ENCODE assay signal across 23 mouse cellular contexts in the genomic region with DNA sequence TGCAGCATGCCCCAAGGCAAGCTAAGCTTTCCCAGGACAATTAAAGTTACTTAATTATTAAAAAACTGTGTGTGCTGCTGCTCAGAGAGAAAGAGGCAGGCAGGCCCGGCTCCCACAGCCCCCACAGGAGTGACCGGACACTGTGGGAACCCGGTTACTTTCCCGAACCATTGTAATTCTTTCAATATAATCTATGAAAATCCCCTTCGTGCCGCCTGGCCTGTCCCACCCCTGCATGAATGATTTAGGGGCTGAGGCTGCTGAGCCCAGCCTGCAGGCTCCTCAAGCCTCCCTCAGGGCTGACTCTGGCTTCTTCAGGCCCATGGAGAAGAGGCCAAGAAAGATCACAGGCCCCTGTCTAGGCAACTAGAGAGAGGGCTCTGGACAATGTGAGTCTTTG. TPM values are rescaled to one million over a fixed set of nuclear protein-coding genes. Genes with fewer than 3 reads are reported as not detected.
DNase-seq lines count a peak whose midpoint lies in the region; ATAC-seq and TF ChIP-seq lines count a peak whose summit lies in the region.
"Had no signal": no experiment of that assay in that cellular context is flagged by ENCODE, and none has a peak within 500 bp of the region (broad histone marks: within the 10 kb centered on the region; RNA-seq: fewer than 3 reads in every experiment).

No protein-coding gene starts in this region.

- peak overlapping the region; percentile 27; the same call in 1 of the 2 replicates for H3K27ac ChIP-seq in forebrain, embryonic 11.5 days (ENCODE audit: low read depth, low read length)
- H3K27ac ChIP-seq in forebrain, embryonic 13.5 days, result no peak overlapping the region
- no peak overlapping the region for H3K27ac ChIP-seq in kidney, adult 2 months (ENCODE audit: insufficient read depth, low read depth, low read length)
- peak overlapping the region; percentile 59; the same call in 1 of the 2 replicates for H3K27ac ChIP-seq in embryonic facial prominence, embryonic 10.5 days (replicated peaks)
- H3K27ac ChIP-seq in midbrain, embryonic 14.5 days (replicated peaks; ENCODE audit: low read depth, low read length), result no peak overlapping the region
- H3K27ac ChIP-seq: heart, embryonic 13.5 days; liver, embryonic 12.5 days had no signal

- H3K4me3 ChIP-seq in forebrain, embryonic 11.5 days (ENCODE audit: low read depth, low read length), result no peak overlapping the region
- H3K4me3 ChIP-seq in forebrain, embryonic 13.5 days, result no peak overlapping the region
- H3K4me3 ChIP-seq in kidney, adult 2 months (ENCODE audit: insufficient read depth, low read depth, low read length), result no peak overlapping the region
- H3K4me3 ChIP-seq in embryonic facial prominence, embryonic 10.5 days, result no peak overlapping the region
- no peak overlapping the region for H3K4me3 ChIP-seq in midbrain, embryonic 14.5 days (replicated peaks; ENCODE audit: low read depth, low read length)
- H3K4me3 ChIP-seq: heart, embryonic 13.5 days; liver, embryonic 12.5 days; megakaryocyte, embryonic 14.5 days had no signal

- no peak for TF ChIP-seq CTCF in kidney, adult 2 months (conservative IDR thresholded peaks at IDR 0.05; ENCODE audit: insufficient read depth, insufficient read length, low read depth, low read length)

- no peaks in the 10 kb centered on the region for H3K36me3 ChIP-seq in forebrain, embryonic 11.5 days (ENCODE audit: control insufficient read depth, insufficient read depth, low read length)
- H3K36me3 ChIP-seq in forebrain, embryonic 13.5 days (ENCODE audit: poor library complexity, severe bottlenecking), result no peaks in the 10 kb centered on the region
- no peaks in the 10 kb centered on the region for H3K36me3 ChIP-seq in kidney, adult 2 months (ENCODE audit: control insufficient read depth, insufficient read depth, low read length)
- no peaks in the 10 kb centered on the region for H3K36me3 ChIP-seq in embryonic facial prominence, embryonic 10.5 days (replicated peaks)
- H3K36me3 ChIP-seq in midbrain, embryonic 14.5 days (ENCODE audit: control insufficient read depth, insufficient read depth, low read length), result no peaks in the 10 kb centered on the region
- H3K36me3 ChIP-seq: G1E; heart, embryonic 13.5 days; liver, embryonic 12.5 days had no signal

- no peak for TF ChIP-seq POLR2A in kidney, adult 2 months (IDR thresholded peaks at IDR 0.05; ENCODE audit: low read depth, low read length)

- H3K27me3 ChIP-seq in forebrain, embryonic 11.5 days (ENCODE audit: control insufficient read depth, insufficient read depth, low read length), result peaks cover 8% of the 10 kb centered on the region; the same call in 1 of the 2 replicates
- peaks cover 28% of the 10 kb centered on the region for H3K27me3 ChIP-seq in forebrain, embryonic 13.5 days
- H3K27me3 ChIP-seq in kidney, adult 2 months (replicated peaks; ENCODE audit: control insufficient read depth, insufficient read depth, low read length), result no peaks in the 10 kb centered on the region
- peaks cover 43% of the 10 kb centered on the region for H3K27me3 ChIP-seq in embryonic facial prominence, embryonic 10.5 days (replicated peaks; ENCODE audit: low read depth, poor library complexity, severe bottlenecking)
- H3K27me3 ChIP-seq in midbrain, embryonic 14.5 days (ENCODE audit: control insufficient read depth, insufficient read depth, low read length), result 0 out of 2 replicates have a peak, but pooled peaks cover 11% of the 10 kb centered on the region
- H3K27me3 ChIP-seq: megakaryocyte, embryonic 14.5 days had no signal

- ATAC-seq in forebrain, embryonic 11.5 days (replicated peaks; ENCODE audit: low FRiP score), result peak; percentile 69
- ATAC-seq in forebrain, embryonic 13.5 days, result no peak
- ATAC-seq in midbrain, embryonic 14.5 days (ENCODE audit: low FRiP score, low TSS enrichment), result peak; percentile 31; the same call in 1 of the 2 replicates
- ATAC-seq in frontal cortex, adult (ENCODE audit: low TSS enrichment), result no peak
- ATAC-seq: CD4-positive, CD25-positive, alpha-beta regulatory T cell, adult 4 months; inflammation-experienced regulatory T-cells, adult 6 months; liver, embryonic 12.5 days had no signal

- 13% methylated on average over 6 of the region's 6 CpGs for WGBS in forebrain, embryonic 11.5 days
- WGBS in forebrain, embryonic 13.5 days, result 5% methylated on average over 6 of the region's 6 CpGs
- 41% methylated on average over 6 of the region's 6 CpGs for WGBS in kidney, adult 2 months
- WGBS in embryonic facial prominence, embryonic 10.5 days, result 40% methylated on average over 6 of the region's 6 CpGs
- 8% methylated on average over 6 of the region's 6 CpGs for WGBS in midbrain, embryonic 14.5 days

- H3K9me3 ChIP-seq in forebrain, embryonic 11.5 days (ENCODE audit: control insufficient read depth, low read length), result no peaks in the 10 kb centered on the region
- H3K9me3 ChIP-seq in forebrain, embryonic 13.5 days (replicated peaks), result no peaks in the 10 kb centered on the region
- H3K9me3 ChIP-seq in embryonic facial prominence, embryonic 10.5 days, result no peaks in the 10 kb centered on the region
- H3K9me3 ChIP-seq in midbrain, embryonic 14.5 days (ENCODE audit: control insufficient read depth, low read length), result no peaks in the 10 kb centered on the region
- H3K9me3 ChIP-seq: G1E; heart, embryonic 13.5 days; liver, embryonic 12.5 days; megakaryocyte, embryonic 14.5 days had no signal

- peak; percentile 74 for DNase-seq in forebrain, embryonic 11.5 days (ENCODE audit: low spot score)
- DNase-seq in kidney, adult 2 months, result peak; percentile 36
- no peak for DNase-seq in kidney, postnatal 25 days
- no peak for DNase-seq in embryonic facial prominence, embryonic 10.5 days (ENCODE audit: low spot score)
- peak; percentile 54 for DNase-seq in midbrain, embryonic 14.5 days
- DNase-seq in right cerebral cortex, postnatal 10 days (ENCODE audit: low spot score in 2 of 2), result no peak
- DNase-seq: adrenal gland, postnatal 36 days; cerebellum, adult 18-20 months; cerebellum, postnatal 25 days; embryo, embryonic 11 days; kidney, adult 8-10 months; kidney, postnatal 14 days; lung, adult 2 months; retina, postnatal 1 day; thymus, postnatal 4 days had no signal

- peak overlapping the region; percentile 7; the same call in 1 of the 2 replicates for H3K9ac ChIP-seq in forebrain, embryonic 11.5 days (ENCODE audit: low read length)
- H3K9ac ChIP-seq in forebrain, embryonic 13.5 days, result no peak overlapping the region
- H3K9ac ChIP-seq in midbrain, embryonic 14.5 days (replicated peaks; ENCODE audit: low read length), result no peak overlapping the region
- H3K9ac ChIP-seq: heart, embryonic 13.5 days; liver, embryonic 12.5 days had no signal

- no peak overlapping the region for H3K4me2 ChIP-seq in forebrain, embryonic 11.5 days (ENCODE audit: low read depth, low read length, severe bottlenecking)
- H3K4me2 ChIP-seq in forebrain, embryonic 13.5 days, result no peak overlapping the region
- H3K4me2 ChIP-seq in midbrain, embryonic 14.5 days (ENCODE audit: low read length), result no peak overlapping the region
- H3K4me2 ChIP-seq: heart, embryonic 13.5 days; liver, embryonic 12.5 days had no signal

- peaks cover 25% of the 10 kb centered on the region for H3K4me1 ChIP-seq in forebrain, embryonic 11.5 days (replicated peaks; ENCODE audit: control insufficient read depth, insufficient read depth, low read length)
- H3K4me1 ChIP-seq in forebrain, embryonic 13.5 days, result peaks cover 45% of the 10 kb centered on the region
- no peaks in the 10 kb centered on the region; the same call in 1 of the 2 replicates for H3K4me1 ChIP-seq in kidney, adult 2 months (ENCODE audit: control insufficient read depth, insufficient read depth, low read length)
- H3K4me1 ChIP-seq in embryonic facial prominence, embryonic 10.5 days, result peaks cover 53% of the 10 kb centered on the region
- 0 out of 2 replicates have a peak, but pooled peaks cover 10% of the 10 kb centered on the region for H3K4me1 ChIP-seq in midbrain, embryonic 14.5 days (ENCODE audit: control insufficient read depth, insufficient read depth, low read length)

RNA-seq across cellular contexts. Expression of a gene that starts 36.0 kb away (rescaled TPM):
- polyA plus RNA-seq in forebrain, embryonic 11.5 days (2014; fragmentation: Nextera tagmentation; extraction: Ambion mirVana), result 66.5 and 67.0 TPM in 2 replicates
- 29.9 and 30.4 TPM in 2 replicates for polyA plus RNA-seq in forebrain, embryonic 13.5 days (2015; fragmentation: Nextera tagmentation; extraction: Ambion mirVana)
- 54.4 and 78.8 TPM in 2 replicates for polyA plus RNA-seq in kidney, adult 2 months (2012; rRNA removed)
- 43.3 and 47.2 TPM in 2 replicates for polyA plus RNA-seq in embryonic facial prominence, embryonic 10.5 days (2016; fragmentation: Nextera tagmentation; extraction: Ambion mirVana)
- polyA plus RNA-seq in midbrain, embryonic 14.5 days (2014; fragmentation: Nextera tagmentation; extraction: Ambion mirVana), result 11.3 and 12.7 TPM in 2 replicates

Comparison
In these comparisons a context has a peak if more than half of its experiments do, and no peak if none do; other contexts are left out.
1. ATAC-seq: peak in forebrain, embryonic 11.5 days (single experiment) and midbrain, embryonic 14.5 days (single experiment); none in forebrain, embryonic 13.5 days (single experiment) and frontal cortex, adult (single experiment).
2. DNase-seq: peak in forebrain, embryonic 11.5 days (single experiment), kidney, adult 2 months (single experiment) and midbrain, embryonic 14.5 days (single experiment); none in kidney, postnatal 25 days (0 of 2), embryonic facial prominence, embryonic 10.5 days (single experiment) and right cerebral cortex, postnatal 10 days (0 of 2).
3. H3K27ac ChIP-seq: peak in forebrain, embryonic 11.5 days (single experiment) and embryonic facial prominence, embryonic 10.5 days (single experiment); none in forebrain, embryonic 13.5 days (single experiment), kidney, adult 2 months (single experiment) and midbrain, embryonic 14.5 days (single experiment).